Mouse (Mus musculus) G1E (cell line): ENCODE measurements around the gene Rps15.

Experiments used
- CTCF ChIP-seq: IDR thresholded peaks from 2 replicates; pipeline ENCODE4 v1.5.1; 2012; ENCODE audit warnings: low read depth, low read length, inconsistent platforms, mixed read lengths
- GATA1 ChIP-seq: IDR thresholded peaks from 2 replicates; pipeline ENCODE4 v1.6.1; 2012; ENCODE audit warnings: borderline replicate concordance, low read length, inconsistent platforms, mixed read lengths
- TAL1 ChIP-seq: conservative IDR thresholded peaks from 2 replicates; pipeline ENCODE4 v1.6.1; 2012; ENCODE audit warnings: low read depth, low read length, inconsistent platforms, mixed read lengths

DNA sequence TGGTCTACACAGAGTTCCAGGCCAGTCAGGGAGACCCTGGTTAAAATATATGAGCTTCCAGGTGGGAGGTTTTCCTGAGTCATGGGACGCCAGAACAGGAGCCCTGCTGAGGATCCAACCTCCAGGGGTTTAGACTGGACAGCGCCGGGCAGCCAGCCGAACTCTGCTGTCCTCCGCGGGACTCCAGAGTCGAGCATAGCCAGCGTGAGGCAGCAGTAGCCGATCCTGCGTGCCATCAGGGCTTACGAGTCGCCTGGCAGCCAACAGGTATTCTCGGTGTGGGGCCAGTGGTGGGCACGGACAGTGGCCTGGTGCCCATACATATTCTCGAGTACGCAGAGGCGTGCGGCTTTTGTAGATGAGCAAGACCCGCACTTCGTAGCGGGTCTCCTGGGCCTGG, 48.8 kb downstream of the Rps15 start:
- no peak for TF ChIP-seq GATA1
- no peak for TF ChIP-seq CTCF
- TF ChIP-seq TAL1 = no peak
